Mouse (Mus musculus): ENCODE data around the gene Bcas3.
A peak's percentile ranks its signal among the peaks of the same experiment; 100 is the strongest.

Bcas3 gene

DNA sequence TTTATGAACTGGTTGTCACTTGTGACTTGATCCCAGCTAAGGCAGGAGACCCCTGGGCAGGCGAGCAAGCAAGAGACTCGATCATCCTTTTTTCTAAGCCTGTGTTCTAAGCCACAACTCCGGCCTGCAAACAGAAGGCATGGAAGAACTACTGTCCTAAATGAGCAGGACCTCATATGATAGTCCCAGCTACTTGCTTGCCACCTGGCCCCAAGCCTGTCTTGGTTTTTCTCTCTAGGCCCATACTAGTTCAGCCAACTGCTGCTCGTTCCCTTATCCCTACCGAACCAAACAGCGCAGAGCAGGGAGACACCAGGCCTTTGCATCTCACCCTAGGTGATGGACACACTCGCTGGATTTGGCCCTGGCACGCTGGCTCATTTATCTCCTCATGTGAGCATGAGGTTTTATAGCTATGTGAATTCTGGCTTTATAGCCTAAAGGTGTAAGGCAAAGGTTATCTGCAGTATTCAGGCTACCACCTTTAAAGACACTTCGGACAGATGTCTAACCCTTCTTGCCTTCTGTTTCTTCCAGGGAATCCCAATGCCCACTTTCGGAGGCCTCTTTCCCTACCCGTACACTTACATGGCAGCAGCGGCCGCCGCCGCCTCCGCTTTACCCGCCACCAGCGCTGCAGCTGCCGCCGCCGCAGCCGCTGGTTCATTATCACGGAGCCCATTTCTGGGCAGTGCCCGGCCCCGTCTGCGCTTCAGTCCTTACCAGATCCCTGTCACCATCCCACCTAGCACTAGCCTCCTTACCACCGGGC is 487.2 kb downstream of the Bcas3 start:
- DNase-seq (ENCODE audit: low read depth, low spot score), result no peak

DNA sequence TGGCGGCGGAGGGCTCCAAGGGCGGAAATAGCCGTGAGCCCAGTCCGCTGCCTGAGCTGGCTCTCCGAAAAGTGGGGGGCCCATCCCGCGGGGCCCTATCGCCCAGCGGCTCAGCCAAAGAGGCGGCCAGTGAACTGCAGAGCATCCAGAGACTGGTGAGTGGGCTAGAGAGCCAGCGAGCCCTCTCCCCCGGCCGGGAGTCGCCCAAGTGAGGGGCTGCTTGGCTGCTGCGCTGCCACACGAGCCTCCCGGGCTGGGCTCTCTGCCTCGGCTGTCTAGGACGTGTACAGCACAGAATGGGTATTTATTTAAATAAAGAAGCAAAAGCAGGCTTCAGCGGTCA is 487.8 kb downstream of the Bcas3 start:
- no peak for DNase-seq (ENCODE audit: low read depth, low spot score)

GRCm38 (mm10) chr11:85841211-85841681 is 488.3 kb downstream of the Bcas3 start:
- DNase-seq (ENCODE audit: low read depth, low spot score), result no peak

GRCm38 (mm10) chr11:85841980-85842379 is 489.0 kb downstream of the Bcas3 start:
- DNase-seq (ENCODE audit: low read depth, low spot score), result no peak

DNA sequence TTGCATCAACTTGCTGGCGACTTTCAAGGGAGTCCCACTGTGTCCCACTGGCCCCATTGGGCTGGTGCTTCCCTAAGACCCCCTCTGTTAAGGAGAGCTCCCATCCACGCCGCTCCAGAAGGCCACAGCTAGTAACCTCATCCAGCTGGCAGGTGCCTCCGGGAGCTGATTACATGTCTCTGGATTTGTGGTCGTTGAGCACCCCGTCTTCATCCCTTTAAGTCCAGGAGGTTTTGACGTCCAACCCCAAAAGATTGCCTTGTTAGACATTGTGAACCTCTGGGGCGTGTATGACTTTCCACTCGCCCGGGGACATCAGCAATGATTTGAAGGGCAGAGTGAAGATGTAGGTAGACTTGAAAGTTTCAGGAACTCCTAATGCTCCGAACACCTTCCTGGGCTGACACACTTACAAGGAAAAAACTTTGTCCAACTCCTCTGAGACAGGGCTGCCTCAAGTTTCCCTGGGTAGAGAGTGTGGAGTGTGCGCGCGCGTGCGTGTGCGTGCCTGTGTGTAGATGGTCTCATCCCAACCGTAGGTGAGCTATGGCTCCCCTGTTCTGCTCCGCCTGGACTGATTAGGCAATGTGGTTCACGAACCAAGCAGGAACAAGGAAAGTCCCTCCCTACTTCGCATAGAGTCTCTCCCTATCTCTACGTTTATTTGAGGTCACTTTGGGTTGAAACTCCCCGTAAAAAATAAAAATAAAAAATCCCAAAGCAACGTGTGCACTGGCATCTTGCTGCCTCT is 489.8 kb downstream of the Bcas3 start:
- no peak for DNase-seq (ENCODE audit: low read depth, low spot score)

GRCm38 (mm10) chr11:85843347-85843692 is 490.4 kb downstream of the Bcas3 start:
- no peak for DNase-seq (ENCODE audit: low read depth, low spot score)

- DNase-seq (ENCODE audit: low read depth, low spot score), result no peak
Measured at GRCm38 (mm10) chr11:85844144-85844965, 491.4 kb downstream of the Bcas3 start.

- DNase-seq (ENCODE audit: low read depth, low spot score), result no peak
Measured at GRCm38 (mm10) chr11:85844971-85845370, 492.0 kb downstream of the Bcas3 start.

DNA sequence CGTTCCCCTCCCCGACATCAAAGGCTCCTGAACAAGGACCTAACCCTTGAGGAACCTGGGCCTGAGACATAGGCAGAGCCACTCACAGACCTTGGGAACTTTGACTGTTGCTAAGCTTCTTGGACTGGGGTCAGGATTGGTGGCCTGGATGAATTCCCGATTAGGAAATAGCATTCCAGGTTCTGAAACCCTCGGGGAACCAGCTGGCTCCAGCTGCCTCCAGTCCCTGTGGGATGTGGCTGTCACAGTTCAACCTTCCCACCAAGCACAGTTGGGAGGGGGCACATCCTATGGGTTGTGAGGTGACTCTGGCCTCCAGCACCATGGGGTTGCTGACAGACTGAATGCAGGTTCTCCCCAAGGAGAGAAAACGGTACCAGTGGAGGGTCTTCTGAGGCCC is 493.0 kb downstream of the Bcas3 start:
- no peak for DNase-seq (ENCODE audit: low read depth, low spot score)

- DNase-seq (ENCODE audit: low read depth, low spot score), result no peak
Measured at GRCm38 (mm10) chr11:85846509-85846908, 493.5 kb downstream of the Bcas3 start.

GRCm38 (mm10) chr11:85849037-85849436 is 496.1 kb downstream of the Bcas3 start:
- DNase-seq (ENCODE audit: low read depth, low spot score), result peak; percentile 33

GRCm38 (mm10) chr11:85850233-85850632 is 497.3 kb downstream of the Bcas3 start, which contains the start of gene Gm11444:
Gene Gm11444 (minus strand): TSS chr11:85850333.
- DNase-seq (ENCODE audit: low read depth, low spot score), result no peak

DNA sequence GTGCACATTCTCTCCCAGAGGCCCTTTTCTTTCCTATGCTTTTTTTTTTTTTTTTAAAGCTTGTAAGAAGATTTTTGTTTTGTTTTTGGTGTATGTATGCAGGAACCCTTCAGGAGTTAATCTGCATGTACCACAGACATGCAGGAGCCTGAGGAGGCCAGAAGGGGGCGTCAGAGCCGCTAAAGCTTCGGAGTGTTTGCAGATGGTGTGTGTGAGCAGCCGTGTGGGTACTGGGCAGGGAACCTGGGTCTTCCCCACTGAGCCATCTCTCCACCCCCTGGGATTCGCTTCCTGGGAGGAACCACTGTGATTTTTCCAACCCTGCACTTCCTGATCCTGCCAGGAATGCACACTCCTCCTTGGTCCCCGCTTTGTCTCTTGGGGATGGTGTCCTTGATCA is 497.8 kb downstream of the Bcas3 start:
- DNase-seq (ENCODE audit: low read depth, low spot score), result no peak

DNA sequence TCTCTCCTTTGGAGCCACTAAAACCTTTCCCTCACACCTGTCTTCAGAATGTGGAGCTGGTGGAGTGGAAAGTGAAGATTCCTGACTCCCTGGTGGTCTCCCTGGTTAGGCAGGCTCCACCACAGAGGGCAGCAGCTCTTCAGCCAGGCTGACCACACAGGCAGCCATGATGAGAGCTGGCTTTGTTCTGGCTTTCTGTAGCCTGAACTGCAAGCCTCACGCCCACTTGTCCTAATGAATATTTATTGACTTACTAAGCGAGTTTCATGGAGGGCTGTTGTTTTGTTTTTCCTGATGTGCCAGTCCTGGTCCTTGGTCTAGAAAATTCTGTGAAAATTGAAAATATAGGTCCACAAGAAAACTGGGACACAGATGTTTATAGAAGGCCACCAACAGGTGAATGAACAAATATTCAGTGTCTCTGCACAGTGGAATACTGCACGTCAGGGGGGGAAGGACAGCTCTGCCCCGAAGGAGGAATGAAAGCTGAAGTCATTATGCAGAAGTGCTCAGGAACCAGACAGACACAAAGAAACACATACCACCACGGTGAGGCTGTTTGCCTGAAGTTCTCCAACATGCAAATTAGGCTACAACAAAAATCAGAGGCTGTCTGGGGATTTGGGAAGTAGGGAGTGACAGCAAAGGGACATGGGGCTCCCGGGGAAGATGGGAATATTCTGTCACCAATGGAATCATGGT is 505.2 kb downstream of the Bcas3 start:
- no peak for DNase-seq (ENCODE audit: low read depth, low spot score)

DNA sequence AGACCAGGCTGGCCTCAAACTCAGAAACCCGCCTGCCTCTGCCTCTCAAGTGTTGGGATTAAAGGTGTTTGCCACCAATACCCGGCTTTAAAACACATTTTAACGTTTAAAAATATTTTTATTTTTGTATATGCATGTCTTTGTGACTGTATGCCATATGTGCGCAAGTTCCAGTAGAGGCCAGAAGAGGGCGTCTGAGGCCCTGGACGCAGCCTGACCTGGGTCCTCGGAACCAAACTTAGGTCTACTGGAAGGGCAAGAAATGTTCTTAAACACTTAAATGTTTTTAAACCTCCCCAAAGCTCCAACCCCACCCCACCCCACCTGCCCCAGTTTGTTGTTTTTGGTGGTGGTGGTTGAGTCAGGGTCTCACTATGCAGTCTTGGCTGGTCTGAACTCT is 511.4 kb downstream of the Bcas3 start:
- no peak for DNase-seq (ENCODE audit: low read depth, low spot score)

Measured in telencephalon, adult 2 months (tissue).